Mouse (Mus musculus): ENCODE data around the gene D10Wsu102e. TPM values are rescaled to one million over a fixed set of nuclear protein-coding genes. Genes with fewer than 3 reads are reported as not detected.
A peak's percentile ranks its signal among the peaks of the same experiment; 100 is the strongest.
"Not testable (repeated sequence)": the region's sequence is repeated elsewhere in the genome, so short reads cannot be mapped to it uniquely, and the experiment has no call there.

Gene D10Wsu102e
- total RNA-seq, 1 experiment from 2014 or later, result 1.5 TPM

DNA sequence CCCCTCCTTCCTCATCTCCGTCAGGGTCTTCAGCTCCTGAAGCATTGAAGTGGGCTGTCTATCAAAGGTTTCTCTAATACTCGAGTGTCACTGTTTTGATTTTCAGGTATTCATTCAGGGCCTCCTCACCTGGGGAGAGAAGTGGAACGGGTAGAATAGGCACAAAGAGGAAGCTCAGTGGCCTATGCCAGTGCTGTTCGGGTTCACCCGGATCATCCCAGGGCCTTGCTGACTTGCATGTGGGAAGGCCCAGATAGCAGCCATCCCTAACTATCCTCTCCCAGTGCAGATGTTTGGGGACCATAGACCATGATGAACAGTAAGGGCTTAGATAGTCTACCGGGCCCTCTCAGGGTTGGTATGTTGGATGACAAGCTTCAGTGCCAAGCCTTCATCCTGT lies 130.5 kb downstream of the D10Wsu102e start:
- no peak for ATAC-seq (replicated peaks in 1 of 2; ENCODE audit: insufficient read depth in 1 of 2, low FRiP score in 2 of 2, low TSS enrichment in 1 of 2, low read depth in 1 of 2, poor library complexity in 2 of 2, severe bottlenecking in 2 of 2)

DNA sequence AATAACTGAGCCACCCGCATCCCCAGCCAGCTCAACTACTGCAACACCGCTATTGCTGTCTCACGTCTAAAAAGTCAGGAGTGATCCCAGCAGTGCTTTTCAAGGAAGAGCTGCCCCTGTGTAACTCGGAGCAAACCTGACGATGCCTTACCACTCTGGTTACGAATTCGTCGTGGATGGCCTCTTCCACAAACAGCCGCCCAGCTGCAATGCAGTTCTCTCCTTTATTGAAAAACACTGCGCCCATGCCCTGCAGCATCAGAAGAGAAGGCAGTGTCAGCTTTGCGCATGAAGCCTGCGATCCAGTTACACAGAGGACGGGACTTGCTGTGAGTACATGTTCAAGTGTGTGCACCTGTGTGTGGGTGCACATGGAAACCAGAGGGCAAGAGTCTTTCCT lies 137.3 kb downstream of the D10Wsu102e start:
- no peak for ATAC-seq (replicated peaks in 1 of 2; ENCODE audit: insufficient read depth in 1 of 2, low FRiP score in 2 of 2, low TSS enrichment in 1 of 2, low read depth in 1 of 2, poor library complexity in 2 of 2, severe bottlenecking in 2 of 2)

DNA sequence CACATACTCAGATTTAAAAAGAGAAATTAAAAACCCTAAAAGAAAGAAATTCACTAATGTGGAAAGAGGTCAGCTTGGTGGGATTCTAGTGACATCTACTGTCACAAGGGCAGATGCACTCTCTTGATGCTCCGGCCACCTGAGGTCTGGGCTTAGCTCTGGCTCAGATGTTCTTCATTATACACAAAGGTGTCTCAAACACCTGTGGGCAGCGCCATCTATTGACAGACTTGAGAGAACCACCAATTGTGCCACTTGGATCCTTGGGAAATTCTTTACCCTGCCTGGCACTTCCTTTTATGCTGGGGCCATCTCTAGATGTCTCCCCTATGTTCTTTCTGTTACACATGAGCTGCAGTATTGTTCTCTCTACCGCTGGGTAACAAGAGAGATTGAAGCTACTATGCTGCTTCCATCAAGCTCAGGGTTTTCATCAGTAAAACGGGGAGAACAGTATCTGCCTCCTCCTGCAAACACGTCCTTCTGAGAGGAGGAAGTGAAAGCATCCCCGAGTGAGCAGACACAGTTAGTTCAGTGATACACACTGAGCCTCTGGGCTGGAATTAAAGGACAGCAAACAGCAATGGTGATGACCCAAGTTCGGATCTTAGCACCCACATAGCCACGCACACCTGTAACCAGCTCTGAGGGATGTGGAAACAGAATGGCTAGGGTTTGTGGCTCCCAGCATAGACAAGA lies 149.1 kb downstream of the D10Wsu102e start:
- ATAC-seq (replicated peaks in 1 of 2; ENCODE audit: insufficient read depth in 1 of 2, low FRiP score in 2 of 2, low TSS enrichment in 1 of 2, low read depth in 1 of 2, poor library complexity in 2 of 2, severe bottlenecking in 2 of 2), result peak in 1 of 2 experiments; percentile 39; a peak in 2 of 4 replicates

DNA sequence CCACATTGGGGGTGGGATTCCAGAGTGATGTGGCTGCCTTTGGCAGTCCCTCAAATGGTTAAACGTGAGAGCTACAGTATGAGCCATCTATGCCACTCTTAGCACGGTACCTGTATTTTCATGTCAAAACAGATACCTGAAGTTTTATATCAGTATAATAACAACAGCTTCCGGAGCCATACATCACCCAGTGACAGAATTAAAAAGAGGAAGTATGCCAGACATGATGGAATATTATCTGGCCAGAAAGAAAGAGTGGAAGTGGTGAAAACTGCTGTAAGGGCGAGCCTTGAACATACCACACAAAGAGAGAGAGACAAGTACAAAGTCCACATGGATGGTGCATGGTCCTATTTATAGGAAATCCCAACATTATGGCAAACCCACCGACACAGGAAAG lies 151.3 kb downstream of the D10Wsu102e start:
- ATAC-seq (replicated peaks in 1 of 2; ENCODE audit: insufficient read depth in 1 of 2, low FRiP score in 2 of 2, low TSS enrichment in 1 of 2, low read depth in 1 of 2, poor library complexity in 2 of 2, severe bottlenecking in 2 of 2), result no peak

DNA sequence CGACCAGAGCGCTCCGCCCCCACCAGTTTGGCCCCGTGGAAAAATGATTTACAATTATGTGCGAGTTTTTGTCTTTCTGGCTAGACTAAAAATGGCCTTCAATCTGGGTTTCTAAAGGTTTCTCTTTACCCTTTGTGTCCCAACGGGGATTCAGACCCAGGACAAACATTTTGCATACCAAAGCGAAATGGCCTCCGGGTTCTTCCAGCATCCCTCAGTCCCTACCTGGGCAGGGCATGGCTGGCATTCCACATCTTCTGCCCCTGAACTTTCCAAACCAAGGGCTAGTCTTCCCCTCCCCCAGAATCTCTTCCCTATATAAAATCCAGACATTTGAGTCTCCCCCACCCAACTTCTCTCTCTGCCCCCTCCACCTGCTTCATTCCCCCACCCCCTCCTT lies 153.7 kb downstream of the D10Wsu102e start:
- no peak for ATAC-seq (replicated peaks in 1 of 2; ENCODE audit: insufficient read depth in 1 of 2, low FRiP score in 2 of 2, low TSS enrichment in 1 of 2, low read depth in 1 of 2, poor library complexity in 2 of 2, severe bottlenecking in 2 of 2)

DNA sequence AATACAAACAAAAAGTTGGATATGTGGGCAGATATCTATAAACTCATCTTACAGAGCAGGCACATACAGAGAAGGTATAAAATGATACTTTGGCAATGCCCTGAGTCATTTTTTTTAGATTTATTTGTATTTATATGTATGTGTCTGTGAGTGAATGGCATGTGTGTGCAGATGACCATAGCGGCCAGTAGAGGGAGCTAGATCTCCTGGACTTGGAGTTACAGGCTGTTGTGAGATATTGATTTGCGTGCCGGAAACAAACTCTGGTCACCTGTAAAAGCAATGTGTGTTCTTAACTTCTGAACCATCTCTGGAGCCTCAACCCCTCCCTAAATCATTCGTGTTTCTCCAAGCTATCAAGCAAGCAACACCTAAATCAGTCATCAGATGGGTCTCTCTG lies 161.0 kb downstream of the D10Wsu102e start:
- no peak for ATAC-seq (replicated peaks in 1 of 2; ENCODE audit: insufficient read depth in 1 of 2, low FRiP score in 2 of 2, low TSS enrichment in 1 of 2, low read depth in 1 of 2, poor library complexity in 2 of 2, severe bottlenecking in 2 of 2)

DNA sequence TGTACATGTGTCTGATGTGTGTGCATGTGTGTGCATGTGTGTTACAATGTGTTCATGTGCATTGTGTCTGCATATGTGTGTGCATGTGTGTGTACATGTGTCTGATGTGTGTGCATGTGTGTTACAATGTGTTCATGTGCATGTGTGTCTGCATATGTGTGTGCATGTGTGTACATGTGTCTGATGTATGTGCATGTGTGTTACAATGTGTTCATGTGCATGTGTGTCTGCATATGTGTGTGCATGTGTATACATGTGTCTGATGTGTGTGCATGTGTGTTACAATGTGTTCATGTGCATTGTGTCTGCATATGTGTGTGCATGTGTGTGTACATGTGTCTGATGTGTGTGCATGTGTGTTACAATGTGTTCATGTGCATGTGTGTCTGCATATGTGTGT lies 164.2 kb downstream of the D10Wsu102e start:
- ATAC-seq (replicated peaks in 1 of 2; ENCODE audit: insufficient read depth in 1 of 2, low FRiP score in 2 of 2, low TSS enrichment in 1 of 2, low read depth in 1 of 2, poor library complexity in 2 of 2, severe bottlenecking in 2 of 2), result not testable (repeated sequence)

DNA sequence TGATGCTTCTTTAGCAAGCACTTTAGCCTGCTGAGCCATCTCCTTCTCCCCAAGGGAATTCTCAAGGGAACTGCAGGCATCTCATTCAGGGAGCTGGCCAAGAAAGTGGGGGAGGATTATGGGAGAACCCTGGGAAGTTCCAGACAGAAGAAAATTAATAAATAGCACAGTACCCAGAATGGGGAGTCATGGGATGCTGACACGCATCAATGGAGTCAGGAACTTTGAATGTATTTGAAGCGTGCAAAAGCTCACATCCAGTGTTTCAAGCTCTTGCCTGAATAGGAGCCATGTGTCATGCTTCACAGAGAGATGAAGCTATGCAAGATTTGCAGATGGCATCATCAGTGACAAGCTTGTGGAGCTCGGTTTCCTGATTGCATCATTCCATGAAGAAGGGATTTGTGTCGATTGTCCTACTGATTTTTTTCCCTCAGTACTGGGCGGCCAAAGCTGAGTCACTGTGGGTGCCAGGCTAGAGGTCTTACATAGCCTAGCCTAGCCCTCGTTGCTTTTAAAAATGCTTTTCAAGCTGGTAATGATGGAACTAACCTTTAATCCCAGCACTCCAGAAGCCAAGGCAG lies 170.5 kb downstream of the D10Wsu102e start:
- ATAC-seq (replicated peaks in 1 of 2; ENCODE audit: insufficient read depth in 1 of 2, low FRiP score in 2 of 2, low TSS enrichment in 1 of 2, low read depth in 1 of 2, poor library complexity in 2 of 2, severe bottlenecking in 2 of 2), result no peak

DNA sequence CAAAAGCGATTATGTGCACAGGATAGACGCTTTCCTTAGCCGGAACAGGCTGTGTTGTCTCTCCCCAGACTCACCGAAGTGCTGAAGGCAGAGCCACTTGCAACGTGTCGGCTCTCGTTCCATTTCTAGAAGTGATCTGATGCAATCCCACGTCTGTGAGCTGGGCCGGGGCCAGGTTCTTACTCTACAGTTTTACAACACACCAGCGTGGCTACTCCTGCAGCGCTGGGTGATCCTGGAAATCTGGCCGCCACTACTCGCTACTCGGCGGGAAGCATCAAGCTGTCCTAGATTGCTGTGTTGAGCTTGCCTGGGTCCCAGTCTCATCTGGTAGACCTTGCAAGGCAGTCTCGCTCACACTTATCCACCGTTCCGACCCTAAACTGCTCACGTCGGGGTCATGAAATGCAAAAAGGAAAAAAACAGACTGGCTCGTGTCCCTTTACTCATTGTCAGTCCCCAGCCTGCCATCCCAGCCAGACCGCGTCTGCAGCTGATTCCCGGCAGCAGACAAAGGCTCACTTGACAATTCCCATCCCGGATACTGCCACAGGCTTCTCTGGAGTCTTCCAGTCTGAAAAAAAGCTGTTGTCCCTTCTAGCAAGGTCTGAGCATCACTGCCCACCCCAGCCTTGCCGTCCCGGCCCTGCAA lies 173.4 kb downstream of the D10Wsu102e start:
- ATAC-seq (replicated peaks in 1 of 2; ENCODE audit: insufficient read depth in 1 of 2, low FRiP score in 2 of 2, low TSS enrichment in 1 of 2, low read depth in 1 of 2, poor library complexity in 2 of 2, severe bottlenecking in 2 of 2), result peak; percentile 3 to 21; a peak in 1 of 4 replicates

DNA sequence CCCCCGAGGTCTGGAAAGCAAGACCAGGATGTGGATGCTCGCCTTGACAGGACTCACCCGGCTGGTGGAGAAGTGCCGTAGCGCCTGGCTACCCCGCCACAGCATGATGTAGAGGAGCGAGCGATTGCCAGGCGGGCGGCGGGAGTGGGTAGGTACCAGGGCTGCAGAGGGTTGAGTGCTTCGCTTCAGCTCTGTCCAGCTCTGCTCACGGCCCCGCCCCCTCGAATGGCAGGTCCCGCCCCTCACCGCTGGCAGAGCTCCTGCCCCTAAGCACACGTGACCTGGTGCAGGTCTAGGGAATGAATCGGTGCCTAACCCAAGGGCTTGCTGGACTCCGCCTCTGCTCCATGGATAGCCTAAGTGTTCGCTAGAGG lies 173.9 kb downstream of the D10Wsu102e start, which contains the start of gene Aldh1l2:
TSS of gene Aldh1l2 (minus strand) at position 231 of the 374 bp plus-strand sequence.
- peak; percentile 77 to 90 for ATAC-seq (replicated peaks in 1 of 2; ENCODE audit: insufficient read depth in 1 of 2, low FRiP score in 2 of 2, low TSS enrichment in 1 of 2, low read depth in 1 of 2, poor library complexity in 2 of 2, severe bottlenecking in 2 of 2)

DNA sequence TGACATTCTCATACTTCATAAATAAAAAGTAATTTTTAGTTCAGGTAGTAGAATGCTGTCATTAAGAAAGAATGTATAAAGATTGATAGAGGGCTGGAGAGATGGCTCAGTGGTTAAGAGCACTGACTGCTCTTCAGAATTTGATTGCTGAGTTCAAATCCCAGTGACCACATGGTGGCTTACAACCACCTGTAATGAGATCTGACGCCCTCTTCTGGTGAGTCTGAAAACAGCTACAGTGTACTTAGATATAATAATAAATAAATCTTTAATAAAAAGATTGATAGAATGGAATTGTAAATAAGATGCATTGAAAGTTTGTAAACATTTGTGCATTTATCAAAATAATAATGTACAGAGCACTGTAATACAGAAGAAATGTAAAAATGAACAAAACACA lies 176.4 kb downstream of the D10Wsu102e start:
- no peak for ATAC-seq (replicated peaks in 1 of 2; ENCODE audit: insufficient read depth in 1 of 2, low FRiP score in 2 of 2, low TSS enrichment in 1 of 2, low read depth in 1 of 2, poor library complexity in 2 of 2, severe bottlenecking in 2 of 2)

Other genes with a start within 250 kb of the D10Wsu102e start
- 0.19 TPM in 1 of 2 replicates, not detected in the other for gene Slc41a2, start 22.3 kb upstream of the D10Wsu102e start, total RNA-seq (2017)
- gene Aldh1l2, start 173.9 kb downstream of the D10Wsu102e start, total RNA-seq (2017), result not detected in 2 replicates
- gene Washc4, start 183.5 kb downstream of the D10Wsu102e start, total RNA-seq (2017), result 41.1 and 63.2 TPM in 2 replicates